Mouse (Mus musculus): ENCODE data around the gene Tlk2.
A peak's percentile ranks its signal among the peaks of the same experiment; 100 is the strongest.
"Not testable (repeated sequence)": the region's sequence is repeated elsewhere in the genome, so short reads cannot be mapped to it uniquely, and the experiment has no call there.

The Tlk2 gene

GRCm38 (mm10) chr11:105178516-105178915, at the start of gene Tlk2:
TSS of gene Tlk2 (plus strand) at chr11:105178807.
- DNase-seq (ENCODE audit: low read depth, low spot score), result no peak

- DNase-seq (ENCODE audit: low read depth, low spot score), result no peak
Measured at GRCm38 (mm10) chr11:105135692-105136091, 42.9 kb upstream of the Tlk2 start.

- not testable (repeated sequence) for DNase-seq (ENCODE audit: low read depth, low spot score)
Measured at GRCm38 (mm10) chr11:105137255-105137654, 41.4 kb upstream of the Tlk2 start.

- DNase-seq (ENCODE audit: low read depth, low spot score), result not testable (repeated sequence)
Measured at GRCm38 (mm10) chr11:105140512-105140911, 38.1 kb upstream of the Tlk2 start.

- no peak for DNase-seq (ENCODE audit: low read depth, low spot score)
Measured at GRCm38 (mm10) chr11:105141115-105141514, 37.5 kb upstream of the Tlk2 start.

GRCm38 (mm10) chr11:105143564-105143963, 35.0 kb upstream of the Tlk2 start:
- no peak for DNase-seq (ENCODE audit: low read depth, low spot score)

- DNase-seq (ENCODE audit: low read depth, low spot score), result no peak
Measured at GRCm38 (mm10) chr11:105144084-105144483, 34.5 kb upstream of the Tlk2 start.

- DNase-seq (ENCODE audit: low read depth, low spot score), result no peak
Measured at GRCm38 (mm10) chr11:105144508-105145210, 33.9 kb upstream of the Tlk2 start.

- no peak for DNase-seq (ENCODE audit: low read depth, low spot score)
Measured at GRCm38 (mm10) chr11:105145211-105145610, 33.4 kb upstream of the Tlk2 start.

GRCm38 (mm10) chr11:105146593-105146992, 32.0 kb upstream of the Tlk2 start, which contains the start of gene Gm10842:
TSS of gene Gm10842 (plus strand) at chr11:105146893.
- no peak for DNase-seq (ENCODE audit: low read depth, low spot score)

GRCm38 (mm10) chr11:105149353-105149752, 29.3 kb upstream of the Tlk2 start:
- no peak for DNase-seq (ENCODE audit: low read depth, low spot score)

GRCm38 (mm10) chr11:105149766-105150165, 28.8 kb upstream of the Tlk2 start:
- no peak for DNase-seq (ENCODE audit: low read depth, low spot score)

GRCm38 (mm10) chr11:105150691-105151090, 27.9 kb upstream of the Tlk2 start:
- no peak for DNase-seq (ENCODE audit: low read depth, low spot score)

- no peak for DNase-seq (ENCODE audit: low read depth, low spot score)
Measured at GRCm38 (mm10) chr11:105151226-105152016, 27.2 kb upstream of the Tlk2 start.

- no peak for DNase-seq (ENCODE audit: low read depth, low spot score)
Measured at GRCm38 (mm10) chr11:105152017-105152300, 26.6 kb upstream of the Tlk2 start.

- DNase-seq (ENCODE audit: low read depth, low spot score), result no peak
Measured at GRCm38 (mm10) chr11:105152357-105152899, 26.2 kb upstream of the Tlk2 start.

- DNase-seq (ENCODE audit: low read depth, low spot score), result no peak
Measured at GRCm38 (mm10) chr11:105153068-105153833, 25.4 kb upstream of the Tlk2 start.

- no peak for DNase-seq (ENCODE audit: low read depth, low spot score)
Measured at GRCm38 (mm10) chr11:105155915-105156314, 22.7 kb upstream of the Tlk2 start.

- peak; percentile 10 for DNase-seq (ENCODE audit: low read depth, low spot score)
Measured at GRCm38 (mm10) chr11:105156748-105157267, 21.8 kb upstream of the Tlk2 start.

- no peak for DNase-seq (ENCODE audit: low read depth, low spot score)
Measured at GRCm38 (mm10) chr11:105158047-105158446, 20.6 kb upstream of the Tlk2 start.

- no peak for DNase-seq (ENCODE audit: low read depth, low spot score)
Measured at GRCm38 (mm10) chr11:105159673-105160360, 18.8 kb upstream of the Tlk2 start.

Measured in brain, adult 2 months (tissue).